Mouse (Mus musculus) lung, postnatal 25 days (tissue): ENCODE measurements around the gene Bcl2l10.

Experiments
- DNase-seq: peaks from one replicate; pipeline ENCODE4 v3.0.0; 2022; ENCODE audit warnings: low spot score

The Bcl2l10 gene

DNA sequence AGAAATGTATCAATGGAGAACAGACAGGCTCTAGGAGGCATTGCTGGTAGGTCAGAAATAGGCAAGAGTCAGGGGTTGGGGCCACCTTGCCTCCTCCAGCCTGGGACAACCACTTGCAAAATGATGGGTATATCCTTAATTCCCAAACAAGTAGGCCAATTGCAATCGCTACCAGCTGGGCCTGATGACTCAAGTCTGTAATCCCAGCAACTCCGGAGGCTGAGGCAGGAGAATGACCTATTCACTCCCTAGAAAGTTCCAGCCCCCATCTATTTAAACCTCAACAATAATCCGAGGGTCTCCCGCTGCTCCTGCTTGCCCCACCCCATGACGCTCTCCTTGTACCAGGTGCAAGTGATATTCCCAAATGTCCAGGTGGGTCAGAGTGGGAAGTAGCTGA is at the start of gene Bcl2l10:
TSS of gene Bcl2l10 (plus strand) at position 301 of the 400 bp plus-strand sequence.
- DNase-seq, result no peak

DNA sequence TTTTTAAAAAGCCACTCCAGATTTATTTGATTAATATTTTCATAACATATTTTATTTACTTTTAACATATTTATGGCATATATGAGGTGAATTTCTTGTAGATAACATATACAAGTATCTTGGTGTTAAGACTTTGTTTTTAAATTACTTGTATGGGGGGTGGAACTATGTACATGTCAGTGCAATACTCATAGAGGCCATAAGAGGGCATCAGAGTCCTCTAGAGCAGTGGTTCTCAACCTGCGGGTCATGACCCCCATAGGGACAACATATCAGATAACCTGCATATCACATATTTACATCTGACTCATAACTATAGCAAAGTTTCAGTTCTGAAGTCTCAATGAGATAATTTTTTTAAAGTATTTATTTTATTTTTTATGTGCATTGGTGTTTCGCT is 48.2 kb upstream of the Bcl2l10 start:
- no peak for DNase-seq

DNA sequence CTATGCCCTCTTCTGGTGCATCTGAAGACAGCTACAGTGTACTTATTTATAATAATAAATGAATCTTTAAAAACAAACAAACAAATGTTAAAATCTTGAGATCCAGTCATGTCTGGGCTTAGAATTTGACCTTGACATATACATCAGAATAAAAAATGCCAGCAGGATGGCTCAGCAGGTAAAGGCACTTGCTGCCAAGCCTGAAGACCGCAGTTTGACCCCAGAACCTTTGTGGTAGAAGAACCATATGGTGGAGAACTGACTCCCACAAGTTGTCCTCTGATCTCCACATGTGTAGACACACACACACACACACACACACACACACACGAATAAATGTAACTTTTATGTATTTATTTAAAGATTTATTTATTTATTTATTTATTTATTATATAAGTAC is 44.5 kb upstream of the Bcl2l10 start:
- no peak for DNase-seq

DNA sequence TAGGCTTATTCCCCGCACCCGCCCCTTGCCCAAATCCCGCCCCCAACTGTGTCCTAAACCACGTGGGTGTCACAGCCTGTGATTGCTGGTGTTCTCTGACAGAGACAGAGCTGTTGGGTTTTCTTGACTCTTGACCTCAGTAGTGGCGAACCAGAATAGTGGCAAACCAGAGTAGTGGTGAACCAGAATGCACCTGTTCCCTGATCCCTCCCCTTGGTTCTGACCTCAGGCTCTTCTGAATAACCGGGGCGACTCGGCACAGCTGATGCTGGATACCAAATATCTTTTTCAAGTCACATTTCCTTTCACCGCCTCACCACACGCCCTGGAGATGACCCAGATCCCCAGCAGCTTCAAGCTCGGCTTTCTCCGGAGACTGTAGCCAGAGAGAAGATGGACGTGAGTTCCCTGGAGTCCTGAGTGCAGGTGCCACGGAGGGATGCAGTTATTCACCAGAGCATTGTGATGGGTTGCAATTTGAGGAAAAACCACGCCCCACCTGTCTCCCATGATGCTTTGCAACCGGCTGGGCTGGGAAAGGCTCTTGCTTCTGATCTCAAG is 43.8 kb upstream of the Bcl2l10 start:
- DNase-seq, result no peak

DNA sequence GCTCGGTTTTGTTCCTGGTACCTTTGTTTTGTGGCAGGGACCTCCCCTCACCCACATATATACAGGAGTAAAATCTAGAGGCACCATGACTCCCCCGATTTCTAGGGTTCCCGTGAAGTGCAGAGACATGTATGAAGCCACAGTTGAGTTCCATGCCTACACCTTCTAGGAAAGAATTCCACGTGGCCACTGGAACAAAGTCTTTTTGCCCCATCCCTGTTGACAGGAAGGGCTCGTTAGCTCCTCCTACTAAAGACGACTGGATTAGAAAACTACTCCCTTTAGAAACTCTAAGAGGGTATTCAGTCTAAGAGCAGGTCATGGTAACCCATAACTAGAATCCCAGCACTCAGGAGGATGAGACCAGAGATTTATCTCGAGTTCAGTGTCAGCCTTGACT is 43.3 kb upstream of the Bcl2l10 start:
- no peak for DNase-seq

DNA sequence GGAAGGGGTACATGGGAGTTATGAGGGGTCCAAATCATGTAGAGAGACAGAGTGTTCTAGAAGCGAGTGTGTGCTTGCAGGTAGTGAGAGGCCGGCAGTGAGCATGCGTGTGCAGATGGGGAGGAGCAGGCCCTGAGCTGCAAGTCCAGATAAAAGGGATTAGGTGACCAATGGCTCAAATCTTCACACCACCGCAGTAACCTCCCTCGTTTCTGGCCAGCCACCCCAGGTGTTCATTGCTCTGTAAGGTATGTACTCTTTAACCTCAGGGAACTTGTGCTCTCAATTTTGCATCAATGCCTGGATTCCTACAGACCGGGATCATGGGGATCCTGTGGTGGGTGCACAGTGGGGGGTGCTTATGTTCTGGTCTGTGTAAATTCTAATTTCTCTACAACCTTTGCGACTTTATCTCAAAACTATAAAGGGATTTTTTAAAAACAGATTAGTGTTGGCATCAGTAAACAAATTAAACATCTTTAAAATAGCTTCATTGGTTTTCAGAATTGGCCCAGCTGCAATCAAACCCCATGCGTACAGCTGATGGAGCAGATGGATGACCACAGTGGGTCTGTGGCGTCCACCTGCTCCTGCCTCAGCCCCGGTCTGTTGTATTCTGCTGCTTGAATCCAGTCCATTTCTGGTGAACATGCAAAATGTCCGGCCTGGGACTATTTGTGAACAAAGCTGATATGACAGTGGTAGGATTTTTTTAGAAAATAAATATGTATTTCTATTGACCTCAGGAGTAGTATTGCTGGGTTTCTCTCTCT is 41.2 kb upstream of the Bcl2l10 start, which contains the start of gene Gnb5:
TSS of gene Gnb5 (plus strand) at position 163 of the 773 bp plus-strand sequence.
- no peak for DNase-seq

DNA sequence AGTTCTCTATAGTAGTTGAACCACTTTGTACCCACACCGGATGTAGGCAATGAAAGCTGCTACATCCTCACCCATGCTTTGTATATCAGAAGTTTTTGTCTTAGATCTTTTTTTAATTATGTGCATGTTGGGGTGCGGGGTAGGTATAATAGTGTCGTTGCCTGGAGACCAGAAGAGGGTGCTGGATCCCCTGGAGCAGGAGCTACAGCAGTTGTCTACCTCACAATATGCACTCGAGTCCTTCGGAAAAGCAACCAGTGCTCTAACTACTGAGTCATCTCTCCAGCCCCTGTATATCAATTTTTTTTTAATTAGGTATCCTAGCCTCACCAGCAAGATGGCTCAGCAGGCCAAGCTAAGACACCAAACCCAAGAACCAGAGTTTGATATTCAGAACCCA is 40.5 kb upstream of the Bcl2l10 start:
- no peak for DNase-seq

DNA sequence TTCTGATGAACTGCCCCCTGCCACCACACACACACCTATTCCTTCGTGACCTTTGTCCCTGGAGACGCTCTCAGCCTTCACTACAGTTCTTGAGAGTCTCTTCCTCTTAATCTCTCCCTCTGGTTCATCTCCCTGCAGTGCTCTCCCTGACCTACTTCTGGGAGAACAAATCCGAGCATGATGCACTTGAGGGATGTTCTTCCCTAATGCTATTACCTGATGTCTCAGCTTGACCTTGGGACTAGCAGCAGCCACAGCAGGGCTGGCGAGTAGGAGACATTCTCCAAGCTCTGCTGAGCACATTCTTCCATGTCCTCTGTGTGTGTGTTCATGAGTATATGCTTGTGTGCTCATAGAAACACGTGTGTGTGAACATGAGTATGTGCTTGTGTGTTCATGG is 38.9 kb upstream of the Bcl2l10 start:
- DNase-seq, result no peak

DNA sequence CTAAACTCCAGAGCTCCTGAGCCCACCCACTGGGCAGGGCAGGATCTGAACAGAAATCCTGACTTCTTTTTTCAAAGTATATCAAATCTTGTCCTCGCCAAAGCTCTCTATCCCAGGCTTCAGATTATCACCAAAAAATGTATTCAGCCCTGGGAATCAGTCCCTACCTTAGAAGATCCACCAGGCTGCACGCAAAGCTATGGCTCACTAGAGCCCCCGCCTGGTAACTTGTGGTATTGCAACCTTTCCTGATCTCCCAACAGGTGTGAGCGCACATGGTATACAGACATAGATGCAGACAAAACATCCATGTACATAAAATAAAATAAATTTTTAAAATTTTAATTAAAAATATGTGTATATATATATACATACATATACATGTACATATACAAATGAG is 35.5 kb upstream of the Bcl2l10 start:
- peak; percentile 67 for DNase-seq

DNA sequence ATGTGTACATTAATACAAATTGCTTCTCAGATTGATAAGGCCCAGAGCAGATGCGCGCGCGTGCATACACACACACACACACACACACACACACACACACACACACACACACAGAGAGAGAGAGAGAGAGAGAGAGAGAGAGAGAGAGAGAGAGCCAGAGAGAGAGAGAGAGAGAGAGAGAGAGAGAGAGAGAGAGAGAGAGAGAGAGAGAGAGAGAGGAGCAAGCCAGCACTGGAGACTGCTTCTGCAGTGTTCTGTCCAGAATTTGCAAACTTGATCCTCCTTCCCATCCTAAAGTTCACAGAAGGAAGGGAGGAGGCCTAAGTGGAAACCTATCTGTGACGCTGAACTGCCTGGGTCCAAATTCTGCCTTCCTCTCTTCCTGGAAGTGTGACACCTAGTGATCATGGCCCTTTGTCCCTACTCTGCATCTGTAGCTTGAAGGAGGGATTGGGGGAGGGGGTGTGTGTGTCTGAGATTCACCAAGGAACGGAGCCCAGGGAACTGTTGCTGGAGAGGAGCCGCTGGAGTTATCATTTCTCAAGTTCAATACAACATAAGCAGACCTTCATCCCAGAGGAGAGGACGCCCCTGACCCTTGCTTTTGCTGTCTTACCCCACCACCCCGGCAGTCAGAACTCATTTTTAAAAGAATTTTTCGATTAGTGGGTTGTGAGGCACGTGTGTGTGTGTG is 34.3 kb upstream of the Bcl2l10 start:
- DNase-seq, result no peak

DNA sequence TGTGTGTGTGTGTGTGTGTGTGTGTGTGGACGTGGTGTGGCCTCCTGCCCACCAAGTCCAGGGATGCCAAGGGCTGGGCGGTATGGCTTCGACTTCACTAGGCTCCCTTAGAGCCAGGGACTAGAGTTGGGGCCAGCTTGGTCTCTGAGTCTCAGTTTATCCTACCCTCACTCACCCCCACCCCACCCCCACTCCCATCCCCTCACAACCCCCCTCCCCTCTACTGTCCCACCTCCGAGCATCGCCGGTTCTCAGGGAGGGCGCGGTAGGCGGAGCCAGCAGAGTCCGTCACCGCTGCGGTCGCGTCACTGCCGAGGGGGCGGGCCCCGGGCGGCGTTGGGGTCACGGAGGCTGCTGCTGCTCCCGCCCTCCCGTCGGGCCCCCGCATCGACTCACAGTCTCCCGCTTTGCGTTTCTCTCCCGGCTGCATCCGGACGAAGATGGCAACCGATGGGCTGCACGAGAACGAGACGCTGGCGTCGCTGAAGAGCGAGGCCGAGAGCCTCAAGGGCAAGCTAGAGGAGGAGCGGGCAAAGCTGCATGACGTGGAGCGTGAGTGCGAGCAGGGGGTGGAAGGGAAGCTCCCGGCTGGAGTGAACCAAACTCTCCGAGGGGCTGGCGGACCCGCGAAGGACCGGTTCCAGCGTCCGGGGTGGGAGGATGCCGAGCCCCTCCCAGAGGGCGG is 33.6 kb upstream of the Bcl2l10 start:
- DNase-seq, result peak; percentile 68

DNA sequence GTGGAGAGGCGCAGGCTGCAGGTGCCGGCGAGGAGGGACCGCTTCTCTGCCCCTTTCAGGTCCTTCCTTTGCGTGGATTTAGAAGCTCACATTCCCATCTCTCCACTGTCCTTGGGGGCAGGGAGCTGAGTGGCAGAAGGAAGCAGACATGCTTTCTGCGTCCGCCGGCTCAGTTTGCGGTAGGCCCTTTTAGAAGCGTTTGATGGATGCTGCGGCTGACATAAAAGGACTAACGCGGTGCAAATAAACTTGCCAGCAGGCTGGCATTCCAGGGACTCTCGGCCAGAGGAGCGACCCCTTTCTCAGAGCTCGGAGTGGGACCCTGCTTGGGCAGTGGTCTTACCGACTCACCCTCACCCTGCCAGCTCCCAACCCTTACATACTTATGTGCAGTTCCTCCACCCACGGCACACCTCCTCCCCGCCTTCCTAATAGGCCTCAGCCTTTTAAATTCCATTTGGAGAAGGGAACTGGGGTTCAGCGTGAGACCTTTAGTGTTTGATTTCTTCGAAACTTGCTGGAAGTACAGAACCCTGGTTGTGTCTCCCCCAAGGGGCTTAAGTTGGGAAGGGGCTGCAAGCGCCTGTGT is 32.9 kb upstream of the Bcl2l10 start:
- DNase-seq, result no peak

DNA sequence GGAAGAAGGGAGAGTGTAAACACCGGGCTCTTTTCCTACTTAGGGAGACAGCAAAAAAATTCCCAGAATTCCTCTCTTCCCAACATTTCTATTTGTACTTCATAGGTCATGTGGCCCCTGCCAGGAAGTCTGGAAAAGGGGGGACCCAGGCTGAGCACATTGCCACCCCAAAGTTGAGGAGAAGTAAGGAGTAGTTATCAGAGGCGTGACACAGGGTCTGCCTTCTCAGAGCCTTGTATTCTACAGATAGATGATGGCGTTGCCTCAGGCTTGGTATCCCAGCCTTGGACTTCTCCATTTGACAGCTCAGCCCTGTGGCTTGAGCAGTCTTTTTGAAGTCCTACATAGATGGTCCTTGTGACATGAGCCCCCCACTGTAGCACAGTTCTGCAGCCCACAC is 32.3 kb upstream of the Bcl2l10 start:
- DNase-seq, result no peak

DNA sequence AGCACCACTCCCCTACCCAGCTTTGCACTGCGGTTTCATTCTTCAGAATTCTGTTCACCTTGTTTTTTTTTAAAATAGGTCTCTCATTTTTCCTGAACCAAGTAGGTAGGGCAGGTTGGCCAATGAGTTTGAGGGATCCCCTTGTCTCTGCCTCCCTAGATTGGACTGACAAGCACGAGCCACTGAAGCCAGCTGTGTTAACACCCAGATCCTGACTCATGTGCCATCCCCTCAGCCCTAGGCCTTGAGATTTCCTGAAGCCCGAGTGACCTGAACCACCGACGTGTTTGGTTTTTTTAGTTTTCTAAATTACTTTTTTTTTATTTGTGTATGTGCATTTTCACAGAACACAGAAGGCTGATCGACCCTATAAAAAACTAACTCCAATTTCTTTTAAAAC is 30.8 kb upstream of the Bcl2l10 start:
- no peak for DNase-seq

DNA sequence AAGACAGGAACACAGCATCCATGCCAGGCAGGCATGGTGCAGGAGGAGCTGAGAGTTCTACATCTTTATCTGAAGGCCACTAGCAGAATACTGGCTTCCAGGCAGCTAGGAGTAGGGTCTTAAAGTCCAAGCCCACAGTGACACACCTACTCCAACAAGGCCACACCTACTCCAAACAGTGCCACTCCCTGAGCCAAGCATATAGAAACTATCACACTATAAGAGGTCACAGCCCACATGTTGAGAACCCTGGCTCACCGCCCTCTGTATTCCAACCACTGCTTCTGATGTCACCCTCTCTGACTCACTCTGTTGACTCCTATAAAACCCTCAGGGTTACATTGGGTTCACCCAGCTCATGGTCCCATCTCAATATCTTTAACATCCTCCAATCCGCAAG is 29.4 kb upstream of the Bcl2l10 start:
- DNase-seq, result no peak

DNA sequence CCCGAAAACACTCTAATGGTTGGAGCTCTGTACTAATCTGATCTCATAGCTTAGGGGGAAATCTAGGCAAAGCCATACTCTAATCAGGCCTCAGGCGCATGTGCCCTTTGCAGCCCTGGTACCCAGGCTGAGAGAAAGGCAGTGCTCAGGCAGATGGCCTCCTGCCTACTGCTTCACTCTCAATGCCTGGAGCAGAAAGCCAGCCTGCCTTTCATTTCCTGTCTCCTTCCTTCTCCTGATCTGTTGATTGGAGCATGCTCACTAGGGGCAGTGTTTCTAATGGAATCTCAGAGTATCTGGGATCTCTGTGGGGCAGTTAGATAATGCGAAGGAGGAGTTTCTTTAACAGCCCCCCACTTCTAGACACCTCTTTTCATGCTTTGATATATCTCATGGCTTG is 28.2 kb upstream of the Bcl2l10 start:
- no peak for DNase-seq

DNA sequence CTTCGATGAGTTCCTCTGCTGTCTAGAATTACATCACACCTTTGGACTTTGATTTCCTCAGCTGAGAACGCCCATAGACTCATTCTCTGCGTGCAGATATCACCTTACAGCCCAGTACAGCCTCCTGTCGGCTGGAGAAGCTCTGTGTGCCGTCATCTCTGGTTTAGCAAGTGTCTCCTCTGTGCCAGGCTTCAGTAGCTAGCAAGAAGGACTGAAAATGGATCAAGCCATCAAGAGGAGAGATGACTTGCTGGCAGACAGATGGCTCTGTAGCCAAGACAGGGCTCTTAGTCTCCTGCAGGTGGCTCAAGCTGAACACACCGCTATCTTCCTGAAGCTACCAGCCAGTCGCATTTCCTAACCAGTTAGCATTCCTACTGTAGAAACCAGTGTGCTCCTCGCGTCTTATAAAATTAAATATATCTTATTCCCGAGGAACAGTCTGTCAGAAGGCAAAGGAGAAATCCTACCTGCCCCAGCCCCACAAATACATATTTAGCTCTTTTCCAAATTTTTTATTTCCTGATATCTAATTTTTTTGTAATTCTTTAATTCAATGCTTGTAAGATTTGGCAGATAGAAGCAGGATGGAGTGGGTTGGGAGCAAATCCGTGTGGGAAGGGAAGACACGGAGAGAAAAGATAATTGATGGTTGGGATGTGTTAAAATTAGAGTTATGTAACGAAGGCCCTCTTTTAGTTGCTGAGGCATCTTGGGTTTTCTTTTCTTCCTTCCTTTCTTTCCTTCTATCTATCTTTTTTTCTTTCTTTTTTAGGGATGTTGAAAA is 25.3 kb upstream of the Bcl2l10 start:
- DNase-seq, result no peak

DNA sequence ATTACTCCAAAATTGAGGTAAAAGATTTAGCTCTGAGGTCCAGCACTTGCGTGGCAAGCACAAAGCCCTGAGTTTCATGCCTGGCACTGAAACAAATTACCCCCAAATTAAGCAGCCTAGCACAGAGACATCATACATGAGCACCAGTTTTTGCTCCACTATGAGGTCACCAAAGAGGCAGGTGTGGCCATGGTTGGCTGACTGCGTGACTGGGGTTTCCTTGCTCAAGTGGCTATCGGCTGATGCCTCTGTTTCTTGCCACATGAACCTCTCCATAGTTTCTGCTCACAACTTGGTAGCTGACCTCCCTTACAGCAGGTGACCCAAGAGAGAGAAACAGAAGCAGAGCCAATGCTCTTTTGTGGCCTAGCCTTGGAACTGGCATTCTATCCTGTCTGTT is 19.5 kb upstream of the Bcl2l10 start:
- no peak for DNase-seq

DNA sequence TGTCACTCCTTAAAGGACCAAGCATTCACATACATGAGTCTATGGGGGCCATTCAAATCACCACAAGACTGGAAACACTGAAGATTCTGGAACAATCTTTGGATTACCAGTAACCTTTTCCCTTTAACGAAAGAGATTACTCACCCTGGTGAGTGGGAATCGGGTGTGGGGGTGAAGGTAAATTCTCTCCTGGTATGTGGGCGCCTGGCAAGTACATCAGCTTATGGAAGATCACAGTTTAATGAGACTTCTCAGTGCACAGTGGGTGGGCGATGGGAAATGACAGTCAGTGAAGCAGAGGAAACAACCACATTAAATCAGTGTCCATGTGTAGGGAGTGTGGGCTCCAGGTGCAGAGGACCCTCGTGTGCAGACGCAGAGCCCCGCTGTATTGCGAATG is 16.7 kb upstream of the Bcl2l10 start:
- no peak for DNase-seq

DNA sequence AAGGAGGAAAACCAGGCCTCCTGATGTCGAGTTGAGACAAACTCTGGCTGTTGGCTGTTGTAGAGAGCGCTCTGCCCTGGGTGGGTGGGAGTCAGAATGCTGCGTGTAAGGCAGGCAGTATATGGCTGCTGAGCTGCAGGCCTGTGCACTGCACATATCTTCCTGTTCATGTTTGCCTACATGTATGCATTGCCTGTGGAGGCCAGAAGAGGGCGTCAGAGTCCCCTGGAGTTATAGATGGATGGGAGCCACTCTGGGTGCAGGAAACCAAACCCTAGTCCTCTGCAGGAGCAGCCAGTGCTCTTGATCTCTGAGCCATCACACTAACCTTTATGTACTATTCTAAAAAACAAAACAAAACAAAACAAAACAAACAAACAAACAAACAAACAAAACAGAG is 13.1 kb upstream of the Bcl2l10 start:
- no peak for DNase-seq

DNA sequence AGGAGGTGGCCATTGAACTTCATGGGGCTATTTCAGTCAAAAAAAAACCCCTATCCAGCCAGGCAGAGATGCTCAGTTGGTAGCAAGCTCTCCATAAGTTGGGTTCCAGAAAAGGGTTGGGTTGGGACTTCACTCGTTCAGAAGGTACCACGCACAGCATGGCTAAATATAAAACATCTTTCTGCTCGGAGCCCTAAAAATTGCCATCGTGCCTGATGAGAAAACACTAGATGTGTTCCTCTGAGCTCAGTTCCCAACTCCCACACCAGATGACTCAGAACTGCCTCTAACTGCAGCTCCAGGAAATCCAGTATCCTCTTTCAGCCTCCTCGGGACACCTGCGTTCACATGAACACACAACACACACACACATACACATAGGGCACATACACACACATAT is 9.5 kb upstream of the Bcl2l10 start:
- no peak for DNase-seq

DNA sequence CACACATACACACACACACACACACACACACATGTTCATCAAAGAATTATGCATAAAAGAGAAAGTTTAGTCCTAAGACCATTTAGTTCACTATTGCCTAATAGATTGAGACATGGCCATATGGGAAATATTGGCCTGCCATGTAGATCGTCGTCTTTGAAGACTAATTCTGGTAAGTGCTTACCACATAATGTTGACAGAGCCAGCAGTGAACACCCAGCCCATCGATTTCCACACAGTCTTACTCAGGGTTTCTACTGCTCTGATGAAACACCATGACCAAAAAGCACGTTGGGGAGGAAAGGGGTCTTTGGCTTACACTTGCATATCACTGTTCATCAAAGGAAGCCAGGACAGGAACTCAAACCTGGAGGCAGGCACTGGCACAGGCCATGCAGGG is 5.1 kb upstream of the Bcl2l10 start:
- no peak for DNase-seq
